ENCODE assay signal across 8 mouse cellular contexts in genomic region chr5:33935700-33936111, GRCm38 (mm10). TPM values are rescaled to one million over a fixed set of nuclear protein-coding genes. Genes with fewer than 3 reads are reported as not detected.
DNase-seq lines count a peak whose midpoint lies in the region; ATAC-seq lines count a peak whose summit lies in the region.

No protein-coding gene starts in this region.

- H3K36me3 ChIP-seq in heart, embryonic 16.5 days (ENCODE audit: control insufficient read depth, insufficient read depth), result peaks cover 16% of the 10 kb centered on the region
- no peaks in the 10 kb centered on the region for H3K36me3 ChIP-seq in forebrain, embryonic 15.5 days
- H3K36me3 ChIP-seq in liver, embryonic 11.5 days (ENCODE audit: control insufficient read depth, insufficient read depth, low read length), result peaks cover 18% of the 10 kb centered on the region; the same call in 1 of the 2 replicates
- no peaks in the 10 kb centered on the region for H3K36me3 ChIP-seq in stomach, embryonic 14.5 days (ENCODE audit: control insufficient read depth, insufficient read depth, low read length)

- H3K4me2 ChIP-seq in heart, embryonic 16.5 days (ENCODE audit: low read depth, low read length), result peak overlapping the region; percentile 57
- H3K4me2 ChIP-seq in forebrain, embryonic 15.5 days (replicated peaks), result peak overlapping the region; percentile 51
- H3K4me2 ChIP-seq in liver, embryonic 11.5 days, result peak overlapping the region; percentile 72
- H3K4me2 ChIP-seq in stomach, embryonic 14.5 days (replicated peaks; ENCODE audit: low read depth, low read length), result peak overlapping the region; percentile 58

- peak; percentile 52 for ATAC-seq in heart, embryonic 16.5 days (replicated peaks; ENCODE audit: extremely low read depth, insufficient read depth, low FRiP score)
- ATAC-seq in forebrain, embryonic 15.5 days (replicated peaks), result peak; percentile 55; the same call in 1 of the 2 replicates
- peak; percentile 46 for ATAC-seq in liver, embryonic 11.5 days (replicated peaks; ENCODE audit: low FRiP score)
- peak; percentile 64 for ATAC-seq in stomach, embryonic 14.5 days (ENCODE audit: insufficient number of reproducible peaks, insufficient read depth, low FRiP score, low read depth)

- no peaks in the 10 kb centered on the region for H3K27me3 ChIP-seq in heart, embryonic 16.5 days (ENCODE audit: control insufficient read depth, insufficient read depth, low read length)
- no peaks in the 10 kb centered on the region for H3K27me3 ChIP-seq in forebrain, embryonic 15.5 days
- no peaks in the 10 kb centered on the region for H3K27me3 ChIP-seq in liver, embryonic 11.5 days (replicated peaks; ENCODE audit: control insufficient read depth, insufficient read depth, low read length)
- H3K27me3 ChIP-seq in stomach, embryonic 14.5 days (ENCODE audit: control insufficient read depth, insufficient read depth, low read length), result no peaks in the 10 kb centered on the region

- no peaks in the 10 kb centered on the region for H3K9me3 ChIP-seq in heart, embryonic 16.5 days (replicated peaks; ENCODE audit: control insufficient read depth, low read length)
- H3K9me3 ChIP-seq in forebrain, embryonic 15.5 days, result no peaks in the 10 kb centered on the region
- H3K9me3 ChIP-seq in liver, embryonic 11.5 days (ENCODE audit: control insufficient read depth, low read length), result peaks cover 10% of the 10 kb centered on the region; the same call in 1 of the 2 replicates
- H3K9me3 ChIP-seq in stomach, embryonic 14.5 days (ENCODE audit: control insufficient read depth, low read depth, low read length), result peaks cover 5% of the 10 kb centered on the region; the same call in 1 of the 2 replicates

- peak overlapping the region; percentile 94 for H3K27ac ChIP-seq in heart, embryonic 16.5 days (ENCODE audit: low read length)
- H3K27ac ChIP-seq in forebrain, embryonic 15.5 days (replicated peaks), result peak overlapping the region; percentile 95
- H3K27ac ChIP-seq in liver, embryonic 11.5 days (ENCODE audit: low read depth, low read length), result peak overlapping the region; percentile 94
- H3K27ac ChIP-seq in stomach, embryonic 14.5 days (ENCODE audit: low read length), result peak overlapping the region; percentile 91

- H3K9ac ChIP-seq in heart, embryonic 16.5 days (ENCODE audit: low read length), result peak overlapping the region; percentile 95
- peak overlapping the region; percentile 76 for H3K9ac ChIP-seq in forebrain, embryonic 15.5 days (replicated peaks)
- H3K9ac ChIP-seq in liver, embryonic 11.5 days (ENCODE audit: low read depth, low read length), result peak overlapping the region; percentile 96
- H3K9ac ChIP-seq in stomach, embryonic 14.5 days (replicated peaks; ENCODE audit: low read depth, low read length), result peak overlapping the region; percentile 84

- H3K4me1 ChIP-seq in heart, embryonic 16.5 days (ENCODE audit: control insufficient read depth, insufficient read depth, low read length), result peaks cover 19% of the 10 kb centered on the region
- H3K4me1 ChIP-seq in forebrain, embryonic 15.5 days, result peaks cover 34% of the 10 kb centered on the region
- peaks cover 19% of the 10 kb centered on the region for H3K4me1 ChIP-seq in liver, embryonic 11.5 days (replicated peaks; ENCODE audit: control insufficient read depth, insufficient read depth, low read length)
- H3K4me1 ChIP-seq in stomach, embryonic 14.5 days (ENCODE audit: control insufficient read depth, insufficient read depth, low read length), result peaks cover 13% of the 10 kb centered on the region; the same call in 1 of the 2 replicates

- DNase-seq in heart, adult 11 months, result no peak
- peak; percentile 76 for DNase-seq in R1 (ENCODE audit: low read depth, low spot score)
- DNase-seq in liver, embryonic 11.5 days (ENCODE audit: low spot score), result no peak
- DNase-seq in layer of hippocampus, adult 11-12 months (ENCODE audit: low spot score), result no peak
- DNase-seq in layer of hippocampus, adult 9-10 months (ENCODE audit: low spot score), result no peak

- WGBS in heart, embryonic 16.5 days, result under 1% methylated on average over 39 of the region's 39 CpGs
- WGBS in forebrain, embryonic 15.5 days, result under 1% methylated on average over 39 of the region's 39 CpGs
- under 1% methylated on average over 38 of the region's 39 CpGs for WGBS in liver, embryonic 11.5 days
- WGBS in stomach, embryonic 14.5 days, result under 1% methylated on average over 39 of the region's 39 CpGs

- H3K4me3 ChIP-seq in heart, embryonic 16.5 days (ENCODE audit: low read length), result peak overlapping the region; percentile 98
- peak overlapping the region; percentile 89 for H3K4me3 ChIP-seq in forebrain, embryonic 15.5 days
- H3K4me3 ChIP-seq in liver, embryonic 11.5 days (ENCODE audit: low read depth, low read length), result peak overlapping the region; percentile 96
- H3K4me3 ChIP-seq in stomach, embryonic 14.5 days (ENCODE audit: low read depth, low read length), result peak overlapping the region; percentile 95

RNA-seq across cellular contexts. Expression of gene Nelfa, which starts 0.5 kb away (rescaled TPM):
- polyA plus RNA-seq in heart, embryonic 16.5 days (2015; fragmentation: Nextera tagmentation; extraction: Ambion mirVana), result 31.0 and 32.9 TPM in 2 replicates
- 43.5 and 46.9 TPM in 2 replicates for polyA plus RNA-seq in forebrain, embryonic 15.5 days (2015; fragmentation: Nextera tagmentation; extraction: Ambion mirVana)
- polyA plus RNA-seq in liver, embryonic 11.5 days (2014; fragmentation: Nextera tagmentation; extraction: Ambion mirVana), result 67.9 and 68.3 TPM in 2 replicates
- 46.7 and 51.6 TPM in 2 replicates for polyA plus RNA-seq in stomach, embryonic 14.5 days (2014; fragmentation: Nextera tagmentation; extraction: Ambion mirVana)

RNA-seq across cellular contexts. Expression of gene Gm1673, which starts 47.5 kb away (rescaled TPM):
- 41.3 and 44.5 TPM in 2 replicates for polyA plus RNA-seq in heart, embryonic 16.5 days (2015; fragmentation: Nextera tagmentation; extraction: Ambion mirVana)
- 544 and 580 TPM in 2 replicates for polyA plus RNA-seq in forebrain, embryonic 15.5 days (2015; fragmentation: Nextera tagmentation; extraction: Ambion mirVana)
- 24.1 and 27.6 TPM in 2 replicates for polyA plus RNA-seq in liver, embryonic 11.5 days (2014; fragmentation: Nextera tagmentation; extraction: Ambion mirVana)
- polyA plus RNA-seq in stomach, embryonic 14.5 days (2014; fragmentation: Nextera tagmentation; extraction: Ambion mirVana), result 71.7 and 89.8 TPM in 2 replicates
